Mouse (Mus musculus): ENCODE data around the gene Mylk2.

The Mylk2 gene

GRCm38 (mm10) chr2:152943568-152943967 is 32.4 kb downstream of the Mylk2 start:
- DNase-seq (ENCODE audit: low read depth, low spot score): no peak

- no peak for DNase-seq (ENCODE audit: low read depth, low spot score)
These were observed 32.9 kb downstream of the Mylk2 start for GRCm38 (mm10) chr2:152944013-152944412.

- no peak for DNase-seq (ENCODE audit: low read depth, low spot score)
These were observed 35.9 kb downstream of the Mylk2 start for GRCm38 (mm10) chr2:152947098-152947497.

- no peak for DNase-seq (ENCODE audit: low read depth, low spot score)
These were observed 37.4 kb downstream of the Mylk2 start for GRCm38 (mm10) chr2:152948438-152949020.

GRCm38 (mm10) chr2:152950358-152951064 is 39.4 kb downstream of the Mylk2 start:
- no peak for DNase-seq (ENCODE audit: low read depth, low spot score)

- no peak for DNase-seq (ENCODE audit: low read depth, low spot score)
These were observed 40.1 kb downstream of the Mylk2 start, which contains the start of gene Dusp15 for GRCm38 (mm10) chr2:152951065-152951849. Dusp15 (minus strand) TSS chr2:152951698.

- DNase-seq (ENCODE audit: low read depth, low spot score): no peak
These were observed 40.9 kb downstream of the Mylk2 start for GRCm38 (mm10) chr2:152951850-152952720.

GRCm38 (mm10) chr2:152958116-152958515 is 47.0 kb downstream of the Mylk2 start:
- DNase-seq (ENCODE audit: low read depth, low spot score): no peak

- DNase-seq (ENCODE audit: low read depth, low spot score): peak; percentile 89
These were observed 51.1 kb downstream of the Mylk2 start, which contains the start of gene Ttll9 for GRCm38 (mm10) chr2:152962091-152962793. Ttll9 (plus strand) TSS chr2:152962485.

- DNase-seq (ENCODE audit: low read depth, low spot score): no peak
These were observed 54.4 kb downstream of the Mylk2 start for GRCm38 (mm10) chr2:152965555-152965954.

Data from mesoderm, embryonic 11.5 days (tissue).